ENCODE assay signal across 9 mouse cellular contexts in genomic region chr5:36462810-36463209, GRCm38 (mm10). TPM values are rescaled to one million over a fixed set of nuclear protein-coding genes. Genes with fewer than 3 reads are reported as not detected.
DNase-seq lines count a peak whose midpoint lies in the region; ATAC-seq and TF ChIP-seq lines count a peak whose summit lies in the region.
"Had no signal": no experiment of that assay in that cellular context is flagged by ENCODE, and none has a peak within 500 bp of the region (broad histone marks: within the 10 kb centered on the region; RNA-seq: fewer than 3 reads in every experiment).

No protein-coding gene starts in this region.

- TF ChIP-seq CTCF in hindbrain, postnatal 0 days (IDR thresholded peaks at IDR 0.05; ENCODE audit: low read depth) = peak; percentile 85

- ATAC-seq in liver, embryonic 12.5 days = no peak
- ATAC-seq in hindbrain, postnatal 0 days = no peak

- H3K9me3 ChIP-seq in liver, embryonic 12.5 days (replicated peaks) = no peaks in the 10 kb centered on the region
- no peaks in the 10 kb centered on the region for H3K9me3 ChIP-seq in hindbrain, postnatal 0 days (ENCODE audit: low read length)
- H3K9me3 ChIP-seq in limb, embryonic 10.5 days (replicated peaks) = no peaks in the 10 kb centered on the region
- H3K9me3 ChIP-seq: stomach, embryonic 15.5 days had no signal

- peak; percentile 79 for DNase-seq in liver
- peak; percentile 91 for DNase-seq in adrenal gland, postnatal 10 days
- peak; percentile 81 for DNase-seq in embryo, embryonic 9.5 days (ENCODE audit: extremely low spot score)
- DNase-seq in hindbrain, postnatal 0 days (ENCODE audit: low spot score) = peak; percentile 57
- peak; percentile 83 for DNase-seq in limb, embryonic 10.5 days (ENCODE audit: low spot score)
- peak; percentile 71 for DNase-seq in ovary, postnatal 14 days (ENCODE audit: low spot score)
- peak; percentile 86 for DNase-seq in thymus, postnatal 25 days

- H3K9ac ChIP-seq in liver, embryonic 12.5 days = no peak overlapping the region
- H3K9ac ChIP-seq in hindbrain, postnatal 0 days (replicated peaks; ENCODE audit: low read length) = no peak overlapping the region
- H3K9ac ChIP-seq: stomach, embryonic 15.5 days had no signal

- 0 out of 2 replicates have a peak, but pooled peaks cover under 1% of the 10 kb centered on the region for H3K27me3 ChIP-seq in liver, embryonic 12.5 days (replicated peaks)
- no peaks in the 10 kb centered on the region for H3K27me3 ChIP-seq in hindbrain, postnatal 0 days (ENCODE audit: insufficient read depth, low read length)
- no peaks in the 10 kb centered on the region for H3K27me3 ChIP-seq in limb, embryonic 10.5 days (ENCODE audit: low read depth, poor library complexity, severe bottlenecking)
- H3K27me3 ChIP-seq: stomach, embryonic 15.5 days had no signal

- WGBS in liver, embryonic 12.5 days (ENCODE audit: insufficient replicate concordance) = 13% methylated on average over 7 of the region's 7 CpGs
- 24% methylated on average over 7 of the region's 7 CpGs for WGBS in hindbrain, postnatal 0 days
- WGBS in limb, embryonic 10.5 days = 21% methylated on average over 7 of the region's 7 CpGs

- H3K4me1 ChIP-seq in liver, embryonic 12.5 days = peaks cover 38% of the 10 kb centered on the region
- H3K4me1 ChIP-seq in hindbrain, postnatal 0 days (ENCODE audit: insufficient read depth, low read length) = no peaks in the 10 kb centered on the region; the same call in 1 of the 2 replicates
- peaks cover 24% of the 10 kb centered on the region for H3K4me1 ChIP-seq in limb, embryonic 10.5 days

- no peak overlapping the region for H3K4me3 ChIP-seq in liver, embryonic 12.5 days
- no peak overlapping the region for H3K4me3 ChIP-seq in hindbrain, postnatal 0 days (ENCODE audit: low read length)
- H3K4me3 ChIP-seq in limb, embryonic 10.5 days = no peak overlapping the region
- H3K4me3 ChIP-seq: stomach, embryonic 15.5 days had no signal

- no peak overlapping the region for H3K4me2 ChIP-seq in liver, embryonic 12.5 days
- H3K4me2 ChIP-seq in hindbrain, postnatal 0 days (ENCODE audit: low read depth, low read length) = no peak overlapping the region
- H3K4me2 ChIP-seq: stomach, embryonic 15.5 days had no signal

- H3K36me3 ChIP-seq in liver, embryonic 12.5 days = peaks cover 13% of the 10 kb centered on the region; the same call in 1 of the 2 replicates
- H3K36me3 ChIP-seq in hindbrain, postnatal 0 days (ENCODE audit: insufficient read depth, low read length) = no peaks in the 10 kb centered on the region
- peaks cover 1% of the 10 kb centered on the region; the same call in 1 of the 2 replicates for H3K36me3 ChIP-seq in limb, embryonic 10.5 days
- H3K36me3 ChIP-seq: stomach, embryonic 15.5 days had no signal

- no peak overlapping the region for H3K27ac ChIP-seq in liver, embryonic 12.5 days
- H3K27ac ChIP-seq in hindbrain, postnatal 0 days = no peak overlapping the region
- H3K27ac ChIP-seq in limb, embryonic 10.5 days = no peak overlapping the region
- H3K27ac ChIP-seq: stomach, embryonic 15.5 days had no signal

RNA-seq across cellular contexts. Expression of gene Grpel1, which starts 2.0 kb away (rescaled TPM):
- polyA plus RNA-seq in liver, embryonic 12.5 days (2016; fragmentation: Nextera tagmentation; extraction: Ambion mirVana) = 52.4 and 52.9 TPM in 2 replicates
- 100 to 1,000 TPM; 101 to 103 TPM for total RNA-seq in adrenal gland, postnatal 10 days (2021)
- 13.9 and 15.9 TPM in 2 replicates for total RNA-seq in hindbrain, postnatal 0 days (2014; rRNA removed)
- 41.4 and 41.9 TPM in 2 replicates for polyA plus RNA-seq in hindbrain, postnatal 0 days (2015; fragmentation: Nextera tagmentation; extraction: Ambion mirVana)
- 60.8 and 67.6 TPM in 2 replicates for polyA plus RNA-seq in limb, embryonic 10.5 days (2016; fragmentation: Nextera tagmentation; extraction: Ambion mirVana)

RNA-seq across cellular contexts. Expression of gene Tada2b, which starts 21.3 kb away (rescaled TPM):
- 1.5 and 1.6 TPM in 2 replicates for polyA plus RNA-seq in liver, embryonic 12.5 days (2016; fragmentation: Nextera tagmentation; extraction: Ambion mirVana)
- total RNA-seq in adrenal gland, postnatal 10 days (2021) = 10 to 100 TPM; 32.6 to 34.8 TPM
- 18.9 and 25.8 TPM in 2 replicates for total RNA-seq in hindbrain, postnatal 0 days (2014; rRNA removed)
- 3.4 and 3.9 TPM in 2 replicates for polyA plus RNA-seq in hindbrain, postnatal 0 days (2015; fragmentation: Nextera tagmentation; extraction: Ambion mirVana)
- 1.4 and 1.6 TPM in 2 replicates for polyA plus RNA-seq in limb, embryonic 10.5 days (2016; fragmentation: Nextera tagmentation; extraction: Ambion mirVana)

RNA-seq across cellular contexts. Expression of gene Ccdc96, which starts 21.6 kb away (rescaled TPM):
- polyA plus RNA-seq in liver, embryonic 12.5 days (2016; fragmentation: Nextera tagmentation; extraction: Ambion mirVana) = 0.25 and 0.31 TPM in 2 replicates
- total RNA-seq in adrenal gland, postnatal 10 days (2021) = under 1 TPM; 0.15 to 0.36 TPM
- 0.63 and 1.3 TPM in 2 replicates for total RNA-seq in hindbrain, postnatal 0 days (2014; rRNA removed)
- polyA plus RNA-seq in hindbrain, postnatal 0 days (2015; fragmentation: Nextera tagmentation; extraction: Ambion mirVana) = 2.1 and 2.4 TPM in 2 replicates
- 0.75 and 0.88 TPM in 2 replicates for polyA plus RNA-seq in limb, embryonic 10.5 days (2016; fragmentation: Nextera tagmentation; extraction: Ambion mirVana)
